Mouse (Mus musculus) hindbrain, embryonic 12.5 days (tissue): ENCODE results near the gene Fam174b. TPM values are rescaled to one million over a fixed set of nuclear protein-coding genes. Genes with fewer than 3 reads are reported as not detected.

ENCODE experiments used
- microRNA-seq: library from miRNA; unstranded; fragments of <30 nt; microRNA quantifications from one replicate; pipeline ENCODE4, GENCODE M21; 2017
- polyA plus RNA-seq: library from polyadenylated mRNA; unstranded; fragments of >200 nt; fragmentation: Nextera tagmentation; extraction: Ambion mirVana; gene quantifications from 2 replicates; pipeline ENCODE4 v1.2.1, GENCODE M21; 2016

Gene Fam174b
- polyA plus RNA-seq, 1 experiment from 2014 or later = 49.7 TPM

Small RNA genes lying within 50 kb of the gene (microRNA-seq; reads per million reads assigned to microRNA genes)
- not detected for gene Mir7234

Other genes with a start within 250 kb of the Fam174b start
- gene Chd2, start 198.5 kb upstream of the Fam174b start, polyA plus RNA-seq = 63.6 and 67.9 TPM in 2 replicates